Mouse (Mus musculus) T-cell, adult 2 months (primary cell): Measurements from ENCODE around the gene Crhr1.

ENCODE experiments used
- DNase-seq: peaks from one replicate; pipeline ENCODE4 v3.0.0; 2022; ENCODE audit warnings: low spot score

Gene Crhr1

DNA sequence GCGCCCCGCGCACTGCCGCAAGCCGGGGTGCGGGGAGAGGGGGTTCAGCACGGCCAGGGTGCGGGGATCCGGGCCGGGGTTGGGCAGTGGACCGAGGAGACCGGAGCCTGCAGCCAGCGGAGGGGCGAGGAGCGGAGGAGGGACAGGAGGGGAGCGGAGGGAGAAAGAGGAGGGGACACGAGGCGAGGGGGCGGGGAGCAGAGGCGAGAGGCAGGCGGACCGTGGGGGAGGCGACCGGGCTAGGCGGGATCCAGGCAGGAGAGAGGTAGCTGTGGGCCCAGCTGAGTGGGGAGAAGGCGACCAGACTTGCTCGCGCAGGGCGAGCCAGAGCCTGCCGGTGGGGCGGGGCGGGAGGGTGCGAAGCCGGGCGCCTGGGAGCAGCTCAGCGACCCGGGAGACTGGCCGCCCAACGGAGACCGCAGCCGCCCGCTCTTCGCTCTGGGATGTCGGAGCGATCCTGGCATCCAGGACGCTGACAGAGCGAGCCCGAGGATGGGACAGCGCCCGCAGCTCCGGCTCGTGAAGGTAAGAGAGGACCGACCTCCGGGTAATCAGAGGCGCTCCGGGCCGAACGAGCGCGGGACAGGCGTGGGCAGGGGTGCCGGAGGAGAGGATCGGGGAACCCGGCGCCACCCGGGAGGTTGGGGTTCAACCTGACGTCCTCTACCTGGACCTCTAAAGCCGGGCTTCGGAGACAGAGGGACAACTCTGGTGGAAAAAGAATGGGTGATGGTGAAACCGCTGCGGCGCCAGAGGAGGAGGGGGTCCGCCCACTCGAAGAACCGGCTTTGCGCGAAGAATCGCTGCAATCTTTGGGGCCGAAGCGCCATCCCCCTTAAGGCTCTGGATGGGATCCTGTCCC lies at the start of gene Crhr1:
TSS of gene Crhr1 (plus strand) at position 276 of the 862 bp plus-strand sequence.
- no peak for DNase-seq

DNA sequence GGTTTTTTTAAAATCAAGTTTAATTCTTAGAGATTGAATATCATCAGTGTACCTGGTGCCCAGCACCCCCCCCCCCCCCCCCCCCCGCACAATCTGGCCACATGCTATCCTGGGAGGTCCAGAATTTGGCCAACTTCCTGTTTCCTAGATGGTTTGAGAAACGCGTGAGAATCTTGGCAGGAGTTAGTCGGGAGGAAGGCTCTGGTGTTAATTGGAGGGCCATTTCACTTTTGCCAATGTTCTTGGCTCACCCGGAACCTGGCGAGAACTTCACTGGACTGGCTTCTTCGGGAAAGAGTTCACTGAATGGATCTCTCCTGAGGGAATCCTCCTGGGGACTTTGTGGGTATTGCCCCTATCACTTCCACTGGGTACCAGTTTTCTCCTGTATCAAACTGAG lies 49.4 kb upstream of the Crhr1 start:
- no peak for DNase-seq

- DNase-seq: no peak
These were observed 48.9 kb upstream of the Crhr1 start for GRCm38 (mm10) chr11:104083716-104084115.

DNA sequence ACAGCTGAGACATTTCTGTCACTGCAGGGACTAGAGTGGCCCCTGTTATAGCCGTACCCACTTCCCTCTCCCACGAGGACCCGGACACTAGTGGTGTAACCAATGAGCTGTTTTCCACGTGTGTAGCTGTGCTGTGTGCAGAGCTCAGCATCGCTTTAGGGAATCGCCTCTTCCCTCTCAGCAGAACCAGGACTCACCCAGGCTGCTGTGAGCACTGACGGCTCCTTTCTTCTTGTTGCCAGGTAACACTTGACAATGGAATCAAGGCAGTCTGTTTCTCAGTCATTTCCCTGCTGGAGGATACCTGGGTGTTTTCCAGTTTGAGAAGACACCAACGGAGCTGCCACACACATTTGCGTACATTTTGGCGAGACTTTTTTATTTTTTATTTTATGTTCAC lies 44.1 kb upstream of the Crhr1 start:
- no peak for DNase-seq

GRCm38 (mm10) chr11:104090769-104091168 lies 41.9 kb upstream of the Crhr1 start:
- no peak for DNase-seq

DNA sequence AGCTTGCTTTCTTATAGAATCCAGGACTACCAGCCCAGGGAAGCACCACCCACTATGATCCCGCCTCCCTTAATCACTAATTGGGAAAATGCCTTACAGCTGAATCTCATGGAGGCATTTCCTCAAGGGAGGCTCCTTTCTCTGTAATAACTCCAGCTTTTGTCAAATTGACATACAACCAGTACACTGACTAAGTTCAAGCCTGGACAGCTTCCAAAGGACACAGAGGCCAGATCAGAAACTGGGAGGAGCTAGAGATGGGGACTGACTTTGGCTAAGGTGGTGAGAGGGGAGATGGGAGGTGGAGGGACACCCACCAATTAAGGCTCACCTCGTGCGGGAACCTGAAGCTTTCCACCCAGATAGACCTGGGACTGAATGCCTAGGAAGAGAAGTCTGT lies 37.5 kb upstream of the Crhr1 start:
- no peak for DNase-seq

GRCm38 (mm10) chr11:104096536-104096935 lies 36.1 kb upstream of the Crhr1 start:
- no peak for DNase-seq

GRCm38 (mm10) chr11:104099542-104099941 lies 33.1 kb upstream of the Crhr1 start:
- DNase-seq: no peak

- DNase-seq: no peak
These were observed 30.0 kb upstream of the Crhr1 start for GRCm38 (mm10) chr11:104102641-104103040.

- no peak for DNase-seq
These were observed 26.3 kb upstream of the Crhr1 start for GRCm38 (mm10) chr11:104106329-104106728.

DNA sequence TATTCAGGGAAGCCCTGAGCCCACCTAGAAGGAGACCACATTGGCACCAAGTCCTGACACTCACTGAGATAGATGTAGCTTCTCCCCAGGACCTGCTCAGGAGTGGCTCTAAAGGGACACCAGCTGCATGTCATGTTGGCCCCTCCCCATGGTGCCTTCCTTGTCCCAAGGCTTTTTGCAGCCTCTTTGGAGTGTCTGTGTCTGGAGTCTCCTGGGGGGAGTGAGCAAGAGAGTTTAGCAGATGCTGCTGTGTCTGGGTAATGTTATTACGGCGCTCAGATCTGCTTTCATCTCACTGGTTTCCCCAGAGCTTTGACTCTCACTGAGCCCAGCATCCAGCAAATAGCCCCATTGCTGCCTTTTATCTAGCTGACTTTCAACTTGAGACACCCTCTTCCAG lies 25.7 kb upstream of the Crhr1 start:
- DNase-seq: no peak

- DNase-seq: no peak
These were observed 22.3 kb upstream of the Crhr1 start for GRCm38 (mm10) chr11:104110366-104110765.

GRCm38 (mm10) chr11:104111851-104112250 lies 20.8 kb upstream of the Crhr1 start:
- DNase-seq: no peak

DNA sequence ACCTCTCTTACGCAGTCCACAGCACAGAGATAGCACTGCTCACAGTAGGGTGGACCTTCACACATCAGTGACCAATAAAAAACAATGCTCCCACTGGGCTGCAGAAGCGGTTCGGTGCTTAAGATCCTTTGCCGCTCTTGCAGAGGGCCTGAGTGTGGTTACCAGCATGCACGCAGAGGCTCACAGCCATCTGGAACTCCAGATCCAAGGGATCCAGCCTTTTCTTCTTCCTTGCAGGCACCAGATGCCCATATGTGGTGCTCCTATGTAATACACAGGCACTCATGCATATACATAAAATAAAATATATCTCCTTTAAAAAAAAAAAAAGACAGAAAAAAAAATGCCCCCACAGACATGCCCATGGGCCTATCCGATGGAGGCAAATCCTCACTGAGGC lies 19.0 kb upstream of the Crhr1 start:
- no peak for DNase-seq

- DNase-seq: no peak
These were observed 18.0 kb upstream of the Crhr1 start for GRCm38 (mm10) chr11:104114690-104115089.

DNA sequence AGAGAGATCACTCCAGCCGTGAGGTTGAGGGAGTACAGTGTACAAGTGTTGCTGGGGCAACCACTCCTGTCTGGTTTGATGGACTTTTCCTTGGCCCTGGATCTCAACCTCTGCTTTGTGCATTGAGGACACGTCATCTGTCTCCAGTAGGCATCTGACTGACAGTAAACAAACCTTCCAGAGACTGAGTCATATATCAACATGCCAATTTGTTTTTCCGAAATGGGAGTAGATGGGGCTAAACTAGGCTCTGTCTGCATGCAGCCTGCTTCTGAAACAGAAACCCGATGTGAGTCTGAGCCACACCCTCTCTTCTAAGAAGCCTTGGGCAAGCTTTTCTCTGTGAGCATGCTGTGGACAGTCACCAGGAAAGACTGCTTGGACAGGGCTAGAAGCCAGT lies 14.3 kb upstream of the Crhr1 start:
- DNase-seq: no peak

- no peak for DNase-seq
These were observed 9.7 kb upstream of the Crhr1 start for GRCm38 (mm10) chr11:104122966-104123365.

- DNase-seq: no peak
These were observed 9.2 kb upstream of the Crhr1 start for GRCm38 (mm10) chr11:104123479-104123878.

DNA sequence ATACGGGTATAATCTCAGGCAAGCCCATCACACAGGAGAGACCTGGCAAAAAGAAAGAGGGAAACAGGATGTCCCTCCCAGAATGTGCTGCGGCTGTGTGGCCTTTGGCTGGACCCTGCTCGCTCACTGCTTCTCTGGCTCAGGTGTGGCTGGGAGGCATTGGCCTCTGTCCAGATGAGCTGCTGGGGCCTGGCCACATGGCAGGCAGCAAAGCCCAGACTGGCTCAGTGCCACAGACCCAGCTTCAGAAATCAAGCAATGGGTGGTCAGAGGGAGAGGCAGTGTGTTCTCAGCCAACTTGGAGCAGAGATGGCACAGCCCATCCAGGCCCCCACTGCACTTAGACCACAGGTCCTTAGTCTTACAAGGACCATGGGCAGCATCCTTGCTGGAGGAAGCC lies 8.1 kb upstream of the Crhr1 start:
- DNase-seq: no peak

DNA sequence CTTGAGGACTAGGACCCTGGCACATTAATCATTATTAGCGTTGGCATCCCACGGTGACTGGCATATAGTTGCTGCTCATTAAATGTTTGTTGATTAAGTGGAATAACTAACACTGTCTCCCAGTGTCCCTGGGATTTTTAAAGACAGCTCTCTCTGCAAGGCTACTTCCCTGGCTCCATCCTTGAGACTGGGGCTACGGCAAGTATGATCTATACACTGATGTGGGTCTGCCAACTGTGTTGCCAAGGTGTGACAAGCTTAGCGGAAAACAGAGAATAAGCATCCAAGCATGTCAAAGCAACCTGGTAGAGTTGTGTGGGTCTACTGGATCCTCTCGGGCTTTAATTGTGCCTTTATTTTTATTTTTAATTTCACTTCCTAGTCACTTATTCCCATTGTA lies 3.2 kb upstream of the Crhr1 start:
- no peak for DNase-seq

- DNase-seq: no peak
These were observed 1.7 kb upstream of the Crhr1 start for GRCm38 (mm10) chr11:104130721-104131647.

- no peak for DNase-seq
These were observed 899 bp upstream of the Crhr1 start for GRCm38 (mm10) chr11:104131756-104132155.

DNA sequence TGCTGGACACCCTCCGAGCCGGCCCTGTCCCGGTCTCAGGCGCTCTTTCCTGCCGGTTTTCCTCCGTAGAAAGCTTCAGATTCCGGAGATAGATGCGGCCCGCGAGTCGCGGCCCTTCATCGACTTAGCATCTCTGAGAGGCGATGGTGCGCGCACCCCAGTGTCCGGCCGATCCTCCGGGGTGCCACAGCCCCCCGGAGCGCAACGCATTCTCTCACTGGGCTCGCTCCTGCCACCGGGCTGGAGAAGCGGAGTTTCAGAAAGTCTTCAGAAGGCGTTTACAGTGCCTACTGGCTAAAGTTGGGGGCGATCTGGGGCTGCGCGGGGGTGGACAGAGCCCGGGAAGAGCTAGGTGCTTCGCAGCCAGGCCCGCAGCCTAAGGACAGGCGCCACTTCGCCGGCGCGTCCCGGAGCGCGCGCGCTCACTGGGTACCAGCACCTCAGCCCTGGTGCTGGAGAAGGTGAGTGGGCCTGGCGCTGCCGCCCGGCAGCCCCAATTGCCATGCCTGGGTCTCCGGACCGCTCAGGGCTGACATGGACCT lies 858 bp downstream of the Crhr1 start:
- no peak for DNase-seq
